Mouse (Mus musculus) left cerebral cortex, adult 9 months (tissue): ENCODE results near the gene Tbc1d9.
"Not testable (repeated sequence)": the region's sequence is repeated elsewhere in the genome, so short reads cannot be mapped to it uniquely, and the experiment has no call there.

ENCODE experiments used
- DNase-seq, 2 experiments: peaks; one replicate each; pipeline ENCODE4 v3.0.0; 2022; ENCODE audit warnings: low spot score in 2 of 2

The Tbc1d9 gene

GRCm38 (mm10) chr8:83227336-83227735 is 62.2 kb downstream of the Tbc1d9 start:
- no peak for DNase-seq

GRCm38 (mm10) chr8:83233099-83233498 is 67.9 kb downstream of the Tbc1d9 start:
- no peak for DNase-seq

GRCm38 (mm10) chr8:83239341-83239740 is 74.2 kb downstream of the Tbc1d9 start:
- no peak for DNase-seq

- peak; percentile 62 to 68 for DNase-seq
These were observed 79.0 kb downstream of the Tbc1d9 start for GRCm38 (mm10) chr8:83244151-83244550.

GRCm38 (mm10) chr8:83250858-83251257 is 85.7 kb downstream of the Tbc1d9 start:
- DNase-seq, result no peak

GRCm38 (mm10) chr8:83251362-83252246 is 86.5 kb downstream of the Tbc1d9 start:
- DNase-seq, result no peak

- no peak for DNase-seq
These were observed 87.6 kb downstream of the Tbc1d9 start for GRCm38 (mm10) chr8:83252791-83253190.

GRCm38 (mm10) chr8:83257631-83258030 is 92.5 kb downstream of the Tbc1d9 start:
- DNase-seq, result no peak

- peak in 1 of 2 experiments; percentile 58 for DNase-seq
These were observed 95.5 kb downstream of the Tbc1d9 start for GRCm38 (mm10) chr8:83260418-83261215.

- no peak for DNase-seq
These were observed 106.0 kb downstream of the Tbc1d9 start for GRCm38 (mm10) chr8:83271172-83271571.

- no peak for DNase-seq
These were observed 107.3 kb downstream of the Tbc1d9 start for GRCm38 (mm10) chr8:83272464-83272863.

GRCm38 (mm10) chr8:83274470-83274869 is 109.3 kb downstream of the Tbc1d9 start:
- DNase-seq, result no peak

GRCm38 (mm10) chr8:83278431-83278830 is 113.3 kb downstream of the Tbc1d9 start:
- DNase-seq, result no peak

- no peak for DNase-seq
These were observed 120.2 kb downstream of the Tbc1d9 start for GRCm38 (mm10) chr8:83285391-83285790.

GRCm38 (mm10) chr8:83290176-83290575 is 125.0 kb downstream of the Tbc1d9 start, which contains the start of gene Ucp1:
Ucp1 (plus strand) TSS chr8:83290352.
- no peak for DNase-seq

GRCm38 (mm10) chr8:83297375-83297774 is 132.2 kb downstream of the Tbc1d9 start:
- no peak for DNase-seq

GRCm38 (mm10) chr8:83300135-83300534 is 135.0 kb downstream of the Tbc1d9 start:
- no peak for DNase-seq

GRCm38 (mm10) chr8:83304946-83305345 is 139.8 kb downstream of the Tbc1d9 start:
- DNase-seq, result no peak

- DNase-seq, result no peak
These were observed 144.7 kb downstream of the Tbc1d9 start for GRCm38 (mm10) chr8:83309836-83310235.

GRCm38 (mm10) chr8:83315084-83315483 is 149.9 kb downstream of the Tbc1d9 start:
- not testable (repeated sequence) for DNase-seq

- no peak for DNase-seq
These were observed 150.5 kb downstream of the Tbc1d9 start for GRCm38 (mm10) chr8:83315691-83316090.

- DNase-seq, result no peak
These were observed 155.4 kb downstream of the Tbc1d9 start for GRCm38 (mm10) chr8:83320543-83320942.

GRCm38 (mm10) chr8:83322374-83322773 is 157.2 kb downstream of the Tbc1d9 start:
- DNase-seq, result no peak
